Mouse (Mus musculus): ENCODE measurements around the gene Pomt2.

GRCm38 (mm10) chr12:87131181-87131580 is 16.6 kb downstream of the Pomt2 start:
- no peak for TF ChIP-seq POLR2A (IDR thresholded peaks at IDR 0.05; ENCODE audit: low read depth, low read length)
- TF ChIP-seq CTCF (IDR thresholded peaks at IDR 0.05; ENCODE audit: extremely low read depth, insufficient read depth, insufficient read length, insufficient replicate concordance): no peak

Measured in spleen, adult 2 months (tissue).